In the genomic region with DNA sequence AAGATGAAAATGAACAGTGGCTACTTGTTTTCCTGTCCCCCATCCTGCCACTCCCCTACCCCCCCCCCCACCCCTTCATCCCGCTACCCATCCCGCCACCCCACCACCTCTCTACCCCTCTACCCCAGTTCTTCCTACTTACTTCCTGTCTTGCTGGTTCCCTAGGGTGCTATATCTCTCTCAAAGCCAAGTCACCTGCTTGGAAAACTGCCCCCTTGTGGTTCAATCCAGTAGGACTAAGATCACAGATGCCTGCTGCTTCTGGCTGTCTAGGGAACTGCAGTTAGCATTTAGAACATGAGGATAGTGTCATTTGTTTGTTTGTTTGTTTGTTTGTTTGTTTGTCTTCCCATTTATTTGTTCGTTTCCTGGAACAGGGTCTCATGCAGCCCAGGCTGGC, we compare ENCODE assay signal across 8 mouse cellular contexts.
DNase-seq lines count a peak whose midpoint lies in the region; ATAC-seq and TF ChIP-seq lines count a peak whose summit lies in the region.
"Had no signal": no experiment of that assay in that cellular context is flagged by ENCODE, and none has a peak within 500 bp of the region (broad histone marks: within the 10 kb centered on the region; RNA-seq: fewer than 3 reads in every experiment).

No protein-coding gene starts in this region.

- H3K4me3 ChIP-seq in heart, postnatal 0 days (ENCODE audit: low read depth, low read length), result no peak overlapping the region
- H3K4me3 ChIP-seq: midbrain, embryonic 12.5 days had no signal

- ATAC-seq in heart, postnatal 0 days (ENCODE audit: insufficient read depth, low read depth), result no peak
- peak; percentile 68 for ATAC-seq in megakaryocyte progenitor cell, adult 5-6 weeks (replicated peaks; ENCODE audit: poor library complexity)

- H3K27ac ChIP-seq in heart, postnatal 0 days (ENCODE audit: low read depth), result no peak overlapping the region
- H3K27ac ChIP-seq: midbrain, embryonic 12.5 days had no signal

- peak; percentile 85 for TF ChIP-seq CTCF in heart, postnatal 0 days (IDR thresholded peaks at IDR 0.05; ENCODE audit: low read depth)

- DNase-seq in heart, postnatal 0 days (ENCODE audit: low spot score), result peak; percentile 28
- DNase-seq in heart, adult 11 months, result no peak
- peak; percentile 46 for DNase-seq in ovary, postnatal 14 days (ENCODE audit: low spot score)
- DNase-seq in ovary, postnatal 10 days (ENCODE audit: low spot score), result no peak
- peak; percentile 59 for DNase-seq in embryo, embryonic 10.5 days (ENCODE audit: low spot score)
- no peak for DNase-seq in urinary bladder, adult 2 months (ENCODE audit: low spot score)

- H3K9ac ChIP-seq in heart, postnatal 0 days (replicated peaks; ENCODE audit: low read depth, low read length), result no peak overlapping the region
- H3K9ac ChIP-seq: midbrain, embryonic 12.5 days had no signal

- no peak for TF ChIP-seq EP300 in heart, postnatal 0 days (IDR thresholded peaks at IDR 0.05; ENCODE audit: low read depth)

- H3K9me3 ChIP-seq in heart, postnatal 0 days (replicated peaks; ENCODE audit: control insufficient read depth, low read length), result no peaks in the 10 kb centered on the region

- no peaks in the 10 kb centered on the region for H3K4me1 ChIP-seq in heart, postnatal 0 days (ENCODE audit: control insufficient read depth, insufficient read depth)
- H3K4me1 ChIP-seq: midbrain, embryonic 12.5 days had no signal

- H3K36me3 ChIP-seq in heart, postnatal 0 days (replicated peaks; ENCODE audit: control insufficient read depth, insufficient read depth, low read length), result no peaks in the 10 kb centered on the region
- H3K36me3 ChIP-seq: midbrain, embryonic 12.5 days had no signal

- H3K4me2 ChIP-seq in heart, postnatal 0 days (ENCODE audit: low read depth, low read length), result no peak overlapping the region
- H3K4me2 ChIP-seq: midbrain, embryonic 12.5 days had no signal

- H3K27me3 ChIP-seq in heart, postnatal 0 days (ENCODE audit: control insufficient read depth, insufficient read depth, low read length), result no peaks in the 10 kb centered on the region
- H3K27me3 ChIP-seq: midbrain, embryonic 12.5 days had no signal

- 39% methylated on average over 3 of the region's 3 CpGs for WGBS in heart, postnatal 0 days

Comparison
In these comparisons a context has a peak if more than half of its experiments do, and no peak if none do; other contexts are left out.
1. DNase-seq: peak in heart, postnatal 0 days (single experiment), ovary, postnatal 14 days (single experiment) and embryo, embryonic 10.5 days (single experiment); none in heart, adult 11 months (single experiment), ovary, postnatal 10 days (single experiment) and urinary bladder, adult 2 months (single experiment).